Mouse (Mus musculus) gastrocnemius, adult 8-10 months (tissue): ENCODE results near the gene Hs2st1. TPM values are rescaled to one million over a fixed set of nuclear protein-coding genes. Genes with fewer than 3 reads are reported as not detected.

Experiments used
- DNase-seq, 2 experiments: peaks; one replicate each; pipeline ENCODE4 v3.0.0; 2022; ENCODE audit warnings: low spot score in 2 of 2
- total RNA-seq, 4 experiments: library from RNA; stranded (reverse); gene quantifications; 2 replicates each; pipeline ENCODE4 v1.2.4; 2022

The Hs2st1 gene
- total RNA-seq, 4 experiments from 2014 or later: 10.1 to 12.8 (median 11.7) TPM

DNA sequence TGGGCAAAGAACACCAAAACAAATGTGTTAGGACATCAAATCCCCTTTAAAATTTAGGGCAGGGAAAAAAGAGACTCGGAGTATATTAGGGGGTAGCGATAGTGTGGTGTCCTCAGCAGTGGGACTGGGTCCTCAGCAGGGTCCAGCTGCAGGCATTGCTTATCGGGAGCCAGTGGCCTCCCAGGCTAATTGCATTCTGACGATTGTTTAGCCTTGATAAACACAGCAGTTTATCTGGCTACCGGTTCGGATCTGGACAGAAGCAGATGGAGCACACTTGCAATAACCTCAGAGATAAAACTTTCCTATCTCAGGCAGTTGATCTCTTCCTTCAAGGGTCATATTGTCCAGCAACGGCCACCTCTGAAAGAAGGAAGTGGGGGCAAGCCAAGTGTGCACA, 169.1 kb downstream of the Hs2st1 start:
- DNase-seq: no peak

DNA sequence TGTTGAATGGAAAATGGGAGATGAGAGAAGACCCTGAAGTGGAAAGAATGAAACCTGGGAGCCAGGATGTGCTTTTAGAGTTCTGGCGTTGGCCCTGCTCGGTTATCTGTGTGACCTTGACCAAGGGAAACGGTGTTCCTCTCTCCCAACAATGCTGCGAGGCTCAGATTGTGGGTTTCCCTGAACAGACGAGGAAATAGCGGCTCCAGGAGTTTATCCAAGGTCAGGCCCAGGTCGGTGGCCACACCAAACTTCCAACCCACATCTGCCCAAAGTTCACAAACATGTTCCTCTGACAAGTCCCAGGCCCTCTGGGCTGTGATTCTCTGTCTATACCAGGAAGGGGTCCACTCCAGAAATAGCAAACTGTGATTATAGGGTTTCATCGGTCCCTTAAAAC, 169.6 kb downstream of the Hs2st1 start:
- DNase-seq: no peak

DNA sequence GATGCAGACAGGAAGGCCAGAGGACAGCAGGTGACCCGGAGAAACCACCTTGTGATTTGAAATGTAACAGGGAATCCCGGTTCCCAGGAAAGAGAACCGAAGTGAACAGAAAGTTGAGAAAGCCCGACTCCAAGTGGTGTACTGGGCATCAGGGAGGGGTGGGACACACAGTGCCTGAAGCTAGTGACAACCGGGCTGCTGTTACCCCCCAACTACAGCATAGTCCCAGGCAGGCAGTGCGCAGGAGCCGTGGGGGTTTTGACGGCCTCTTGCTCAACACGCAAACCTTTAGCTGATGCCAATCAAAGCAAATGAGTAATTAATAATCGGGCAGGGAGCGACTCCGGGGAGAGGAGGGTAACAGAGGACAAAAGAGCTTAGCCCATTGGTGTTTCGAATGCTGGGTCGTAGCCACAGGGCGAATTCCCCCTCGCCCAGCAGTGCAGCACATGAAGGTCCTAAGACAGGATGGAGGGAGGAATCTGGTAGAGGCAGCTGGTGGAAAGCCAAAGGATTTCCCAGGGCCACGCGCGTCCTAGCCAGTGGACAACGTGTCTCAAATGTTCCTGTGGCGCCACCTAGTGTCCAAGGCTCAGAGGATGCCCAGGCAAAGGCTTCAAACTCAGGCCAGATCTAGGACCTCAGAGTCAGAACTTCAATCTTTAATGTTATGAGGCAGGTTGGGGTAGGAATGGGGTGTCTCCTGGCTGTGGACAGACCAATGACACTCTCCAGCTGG, 170.5 kb downstream of the Hs2st1 start:
- DNase-seq: peak; percentile 67 to 70

GRCm38 (mm10) chr3:144398166-144398565, 171.8 kb downstream of the Hs2st1 start:
- no peak for DNase-seq

GRCm38 (mm10) chr3:144396478-144396877, 173.5 kb downstream of the Hs2st1 start:
- DNase-seq: no peak

DNA sequence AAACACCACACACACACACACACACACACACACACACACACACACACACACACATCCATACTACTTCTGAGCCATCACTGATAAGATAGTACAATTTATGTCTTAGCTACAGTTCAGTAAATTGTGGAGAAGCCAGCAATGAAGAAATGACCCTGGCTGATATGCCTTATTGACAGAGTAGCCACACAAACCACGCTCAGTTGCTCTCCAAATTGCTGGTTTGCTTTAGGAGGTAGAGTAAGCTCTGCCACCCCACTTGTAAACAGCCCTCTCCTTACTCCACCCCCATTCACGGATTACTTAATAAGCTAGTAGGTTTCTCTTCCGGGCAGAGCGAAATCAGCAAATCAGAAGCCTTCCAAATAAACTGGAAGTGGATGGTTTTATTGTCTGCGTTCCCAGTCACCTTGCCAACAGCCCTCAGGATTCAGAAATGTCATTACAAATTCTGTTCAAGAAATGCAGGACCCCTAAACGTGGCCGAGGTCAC, 175.5 kb downstream of the Hs2st1 start:
- no peak for DNase-seq

DNA sequence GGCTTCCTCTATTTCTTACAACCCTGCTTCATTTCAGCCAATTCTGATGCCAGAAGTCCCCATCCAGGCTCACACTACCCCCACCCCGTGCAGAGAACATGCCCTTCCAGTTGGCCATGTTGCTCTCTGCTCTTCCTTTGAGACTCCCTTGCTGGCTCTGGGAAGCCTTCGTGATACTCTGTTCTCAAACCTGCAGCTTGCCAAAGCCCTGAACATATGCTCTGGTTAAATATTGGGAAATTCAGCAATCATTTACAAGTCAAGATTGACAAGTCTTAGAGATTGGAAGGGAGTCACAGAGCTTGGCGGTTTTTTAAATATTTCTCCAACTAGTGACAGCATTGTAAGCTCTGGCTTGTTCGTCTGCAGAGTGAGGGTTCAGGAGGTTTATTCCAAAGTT, 183.5 kb downstream of the Hs2st1 start:
- no peak for DNase-seq

DNA sequence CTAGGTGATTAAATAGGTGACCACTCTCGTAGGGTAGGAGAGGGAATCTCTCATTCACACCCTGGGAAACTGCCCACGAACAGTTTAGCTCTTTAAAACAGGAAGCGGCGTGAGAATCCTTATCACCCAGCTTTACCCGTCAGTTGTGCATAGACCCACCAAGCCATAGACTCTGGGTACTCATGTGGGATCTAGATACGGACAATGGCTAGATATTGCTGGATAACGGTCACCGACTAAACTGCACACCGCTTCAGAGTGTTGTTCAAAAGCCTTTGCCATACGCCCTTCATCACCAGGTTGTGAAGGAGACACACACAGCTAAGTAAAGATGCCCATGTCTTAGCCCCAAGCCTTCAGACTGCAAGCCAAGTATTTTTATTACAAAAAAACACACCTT, 185.3 kb downstream of the Hs2st1 start:
- no peak for DNase-seq

GRCm38 (mm10) chr3:144381431-144381980, 188.5 kb downstream of the Hs2st1 start:
- no peak for DNase-seq

- DNase-seq: peak; percentile 56 to 57
These were observed 189.1 kb downstream of the Hs2st1 start for GRCm38 (mm10) chr3:144380921-144381320.

GRCm38 (mm10) chr3:144379801-144380200, 190.2 kb downstream of the Hs2st1 start:
- no peak for DNase-seq

Other genes starting within 250 kb of the Hs2st1 start
- 100 to 1,000 TPM; 107 to 127 (median 111) TPM for gene Selenof, start 123 bp upstream of the Hs2st1 start, total RNA-seq
- gene Sh3glb1, start 150.2 kb upstream of the Hs2st1 start, total RNA-seq: 100 to 1,000 TPM; 304 to 397 (median 329) TPM
- gene Clca3a1, start 190.8 kb upstream of the Hs2st1 start, total RNA-seq: under 1 TPM in 3 of 4 experiments, not detected in 1; 0.07 to 0.27 (median 0.07) TPM
- gene Clca3a2, start 249.3 kb upstream of the Hs2st1 start, total RNA-seq: not detected